Mouse (Mus musculus): Measurements from ENCODE around the gene Zyx. TPM values are rescaled to one million over a fixed set of nuclear protein-coding genes. Genes with fewer than 3 reads are reported as not detected.

Zyx gene
- total RNA-seq, 1 experiment, result 46.0 TPM

DNA sequence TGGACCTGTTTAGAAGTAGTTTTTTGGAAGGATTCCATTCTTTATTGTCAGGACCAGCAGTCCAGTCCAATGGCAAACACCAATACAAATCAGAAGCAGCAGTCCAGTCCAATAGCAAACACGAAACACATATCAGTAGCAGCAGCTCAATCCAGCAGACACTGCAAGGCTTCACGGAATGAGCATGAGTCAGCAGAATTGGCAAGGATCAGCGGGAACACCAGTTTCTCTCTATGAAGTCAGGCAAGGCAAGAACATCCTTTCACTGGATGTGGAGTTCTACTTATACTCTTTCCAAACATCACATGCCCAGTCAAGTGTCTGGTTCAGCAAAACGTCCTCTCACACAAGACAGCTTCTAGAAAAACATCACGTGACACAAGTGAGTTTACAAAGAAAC lies 9.4 kb upstream of the Zyx start:
- no peaks in the 10 kb centered on the region for H3K36me3 ChIP-seq (ENCODE audit: control insufficient read depth, insufficient read depth, low read length, poor library complexity, severe bottlenecking)
- DNase-seq (ENCODE audit: low read depth, low spot score), result peak; percentile 9
- H3K4me3 ChIP-seq (ENCODE audit: insufficient read depth in 1 of 2, low read depth in 1 of 2, low read length in 2 of 2, poor library complexity in 1 of 2, severe bottlenecking in 1 of 2), result no peak overlapping the region
- H3K9me3 ChIP-seq (ENCODE audit: control insufficient read depth, insufficient read depth, low read depth, low read length), result no peaks in the 10 kb centered on the region
- peak; percentile 90 for TF ChIP-seq MAFK (IDR thresholded peaks at IDR 0.05; ENCODE audit: insufficient read depth, low read depth, low read length)
- no peak for TF ChIP-seq ZNF384 (IDR thresholded peaks at IDR 0.05; ENCODE audit: low read depth, low read length)
- H3K4me1 ChIP-seq (ENCODE audit: control insufficient read depth in 2 of 2, insufficient read depth in 2 of 2, low read length in 2 of 2, poor library complexity in 1 of 2), result peaks cover 0 to 2% of the 10 kb centered on the region in 2 experiments; a peak in 1 of 4 replicates
- H3K9ac ChIP-seq (ENCODE audit: insufficient read depth, low read depth, low read length, poor library complexity, severe bottlenecking), result no peak overlapping the region
- H3K27ac ChIP-seq (ENCODE audit: insufficient read depth, low read depth, low read length, poor library complexity, severe bottlenecking), result no peak overlapping the region
- in situ Hi-C loops (cut with MboI; ENCODE audit: low sequenced_read_pairs in 2 of 2, unreplicated experiment in 2 of 2), result no loop called here

DNA sequence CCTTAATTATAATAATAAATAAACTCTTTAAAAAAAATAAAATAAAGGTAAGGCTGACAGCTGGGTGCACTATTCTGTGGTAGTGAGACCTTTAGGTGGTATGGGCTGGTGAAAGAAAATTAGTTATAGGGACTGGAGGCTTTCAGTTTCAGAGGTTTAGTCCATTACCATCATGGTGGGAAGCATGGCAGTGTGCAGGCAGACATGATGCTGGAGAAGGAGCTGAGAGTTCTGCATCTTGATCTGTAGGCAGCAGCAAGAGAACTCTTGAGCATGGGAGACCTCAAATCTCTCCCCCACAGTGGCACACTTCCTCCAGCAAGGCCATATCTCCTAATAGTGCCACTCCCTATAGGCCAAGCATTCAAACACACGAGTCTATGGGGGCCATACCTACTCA lies 7.3 kb upstream of the Zyx start:
- Histone ChIP-seq H3K9me3 (ENCODE audit: control insufficient read depth, insufficient read depth, low read depth, low read length) (no peaks in the 10 kb centered on the region), H3K4me1 (ENCODE audit: control insufficient read depth in 2 of 2, insufficient read depth in 2 of 2, low read length in 2 of 2, poor library complexity in 1 of 2) (peaks cover 0 to 2% of the 10 kb centered on the region in 2 experiments; a peak in 1 of 4 replicates), H3K9ac (ENCODE audit: insufficient read depth, low read depth, low read length, poor library complexity, severe bottlenecking) (no peak overlapping the region), H3K36me3 (ENCODE audit: control insufficient read depth, insufficient read depth, low read length, poor library complexity, severe bottlenecking) (no peaks in the 10 kb centered on the region), H3K27ac (ENCODE audit: insufficient read depth, low read depth, low read length, poor library complexity, severe bottlenecking) (no peak overlapping the region), H3K4me3 (ENCODE audit: insufficient read depth in 1 of 2, low read depth in 1 of 2, low read length in 2 of 2, poor library complexity in 1 of 2, severe bottlenecking in 1 of 2) (no peak overlapping the region)
- in situ Hi-C loops (cut with MboI; ENCODE audit: low sequenced_read_pairs in 2 of 2, unreplicated experiment in 2 of 2), result no loop called here
- DNase-seq (ENCODE audit: low read depth, low spot score), result no peak
- TF ChIP-seq MAFK (IDR thresholded peaks at IDR 0.05; ENCODE audit: insufficient read depth, low read depth, low read length) (no peak), HCFC1 (IDR thresholded peaks at IDR 0.05; ENCODE audit: borderline replicate concordance, insufficient read depth, low read length) (no peak), ZC3H11A (IDR thresholded peaks at IDR 0.05; ENCODE audit: borderline replicate concordance, low read depth, low read length) (no peak), CHD2 (IDR thresholded peaks at IDR 0.05; ENCODE audit: low read depth, low read length) (no peak), ZNF384 (IDR thresholded peaks at IDR 0.05; ENCODE audit: low read depth, low read length) (no peak)

GRCm38 (mm10) chr6:42343361-42344120 lies 5.9 kb upstream of the Zyx start:
- H3K36me3 ChIP-seq (ENCODE audit: control insufficient read depth, insufficient read depth, low read length, poor library complexity, severe bottlenecking), result no peaks in the 10 kb centered on the region
- no peaks in the 10 kb centered on the region for H3K9me3 ChIP-seq (ENCODE audit: control insufficient read depth, insufficient read depth, low read depth, low read length)
- in situ Hi-C loops (cut with MboI; ENCODE audit: low sequenced_read_pairs in 2 of 2, unreplicated experiment in 2 of 2), result no loop called here
- DNase-seq (ENCODE audit: low read depth, low spot score), result no peak
- TF ChIP-seq ZNF384 (IDR thresholded peaks at IDR 0.05; ENCODE audit: low read depth, low read length) (no peak), MAFK (IDR thresholded peaks at IDR 0.05; ENCODE audit: insufficient read depth, low read depth, low read length) (no peak), HCFC1 (IDR thresholded peaks at IDR 0.05; ENCODE audit: borderline replicate concordance, insufficient read depth, low read length) (no peak), ZC3H11A (IDR thresholded peaks at IDR 0.05; ENCODE audit: borderline replicate concordance, low read depth, low read length) (no peak), CHD2 (IDR thresholded peaks at IDR 0.05; ENCODE audit: low read depth, low read length) (no peak)
- no peak overlapping the region for H3K9ac ChIP-seq (ENCODE audit: insufficient read depth, low read depth, low read length, poor library complexity, severe bottlenecking)
- H3K4me3 ChIP-seq (ENCODE audit: insufficient read depth in 1 of 2, low read depth in 1 of 2, low read length in 2 of 2, poor library complexity in 1 of 2, severe bottlenecking in 1 of 2), result no peak overlapping the region
- no peak overlapping the region for H3K27ac ChIP-seq (ENCODE audit: insufficient read depth, low read depth, low read length, poor library complexity, severe bottlenecking)
- H3K4me1 ChIP-seq (ENCODE audit: control insufficient read depth in 2 of 2, insufficient read depth in 2 of 2, low read length in 2 of 2, poor library complexity in 1 of 2), result peaks cover 0 to 2% of the 10 kb centered on the region in 2 experiments; a peak in 1 of 4 replicates

GRCm38 (mm10) chr6:42344255-42344654 lies 5.2 kb upstream of the Zyx start:
- no peaks in the 10 kb centered on the region for H3K36me3 ChIP-seq (ENCODE audit: control insufficient read depth, insufficient read depth, low read length, poor library complexity, severe bottlenecking)
- DNase-seq (ENCODE audit: low read depth, low spot score), result no peak
- TF ChIP-seq ZNF384 (IDR thresholded peaks at IDR 0.05; ENCODE audit: low read depth, low read length) (no peak), ZC3H11A (IDR thresholded peaks at IDR 0.05; ENCODE audit: borderline replicate concordance, low read depth, low read length) (no peak), CHD2 (IDR thresholded peaks at IDR 0.05; ENCODE audit: low read depth, low read length) (no peak), MAFK (IDR thresholded peaks at IDR 0.05; ENCODE audit: insufficient read depth, low read depth, low read length) (no peak)
- in situ Hi-C loops (cut with MboI; ENCODE audit: low sequenced_read_pairs in 2 of 2, unreplicated experiment in 2 of 2), result no loop called here
- H3K27ac ChIP-seq (ENCODE audit: insufficient read depth, low read depth, low read length, poor library complexity, severe bottlenecking), result no peak overlapping the region
- peaks cover 0 to 2% of the 10 kb centered on the region in 2 experiments; a peak in 1 of 4 replicates for H3K4me1 ChIP-seq (ENCODE audit: control insufficient read depth in 2 of 2, insufficient read depth in 2 of 2, low read length in 2 of 2, poor library complexity in 1 of 2)
- no peak overlapping the region for H3K9ac ChIP-seq (ENCODE audit: insufficient read depth, low read depth, low read length, poor library complexity, severe bottlenecking)
- H3K4me3 ChIP-seq (ENCODE audit: insufficient read depth in 1 of 2, low read depth in 1 of 2, low read length in 2 of 2, poor library complexity in 1 of 2, severe bottlenecking in 1 of 2), result no peak overlapping the region
- H3K9me3 ChIP-seq (ENCODE audit: control insufficient read depth, insufficient read depth, low read depth, low read length), result no peaks in the 10 kb centered on the region
